Mouse (Mus musculus) left cerebral cortex, adult 11 months (tissue): ENCODE results near the gene Sumo2.
"Not testable (repeated sequence)": the region's sequence is repeated elsewhere in the genome, so short reads cannot be mapped to it uniquely, and the experiment has no call there.

ENCODE experiments used
- DNase-seq: peaks from one replicate; pipeline ENCODE4 v3.0.0; 2022; ENCODE audit warnings: low spot score

Sumo2 gene

DNA sequence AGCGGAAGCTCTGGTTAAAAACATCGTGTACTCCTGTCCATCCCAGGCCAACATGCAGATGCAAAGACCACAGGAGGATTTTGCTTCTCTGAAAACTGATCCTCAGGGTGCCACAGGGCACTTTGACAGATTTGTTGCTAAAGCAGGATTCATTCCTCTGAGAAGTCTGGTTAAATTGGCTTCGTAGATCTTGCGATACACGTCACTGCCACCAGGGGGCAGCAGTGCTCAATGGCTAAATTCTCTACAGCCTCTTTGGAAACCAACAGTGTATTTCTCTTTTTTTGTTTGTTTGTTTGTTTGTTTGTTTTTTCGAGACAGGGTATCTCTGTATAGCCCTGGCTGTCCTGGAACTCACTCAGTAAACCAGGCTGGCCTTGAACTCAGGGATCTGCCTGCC lies 52.4 kb downstream of the Sumo2 start:
- DNase-seq: peak; percentile 49

DNA sequence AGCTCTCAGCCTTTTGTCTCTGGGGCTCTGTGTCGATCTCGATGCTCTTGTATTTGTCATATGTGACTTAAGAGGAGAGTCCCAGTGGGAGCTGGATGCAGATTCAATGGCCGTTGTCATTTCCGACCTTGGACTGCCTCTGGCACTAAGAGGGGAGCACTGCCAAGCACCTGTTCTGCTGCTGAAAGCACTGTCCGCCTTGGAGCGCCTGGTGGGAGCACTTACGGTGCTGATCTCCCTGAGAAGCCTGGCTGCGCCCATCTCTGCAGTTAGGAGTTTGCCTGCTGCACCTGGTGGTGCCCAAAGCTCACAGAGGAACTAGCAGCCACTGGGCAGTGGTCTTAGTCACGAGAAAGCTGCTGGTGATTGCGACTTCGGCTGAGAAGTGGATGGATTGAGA lies 52.8 kb downstream of the Sumo2 start:
- DNase-seq: no peak

DNA sequence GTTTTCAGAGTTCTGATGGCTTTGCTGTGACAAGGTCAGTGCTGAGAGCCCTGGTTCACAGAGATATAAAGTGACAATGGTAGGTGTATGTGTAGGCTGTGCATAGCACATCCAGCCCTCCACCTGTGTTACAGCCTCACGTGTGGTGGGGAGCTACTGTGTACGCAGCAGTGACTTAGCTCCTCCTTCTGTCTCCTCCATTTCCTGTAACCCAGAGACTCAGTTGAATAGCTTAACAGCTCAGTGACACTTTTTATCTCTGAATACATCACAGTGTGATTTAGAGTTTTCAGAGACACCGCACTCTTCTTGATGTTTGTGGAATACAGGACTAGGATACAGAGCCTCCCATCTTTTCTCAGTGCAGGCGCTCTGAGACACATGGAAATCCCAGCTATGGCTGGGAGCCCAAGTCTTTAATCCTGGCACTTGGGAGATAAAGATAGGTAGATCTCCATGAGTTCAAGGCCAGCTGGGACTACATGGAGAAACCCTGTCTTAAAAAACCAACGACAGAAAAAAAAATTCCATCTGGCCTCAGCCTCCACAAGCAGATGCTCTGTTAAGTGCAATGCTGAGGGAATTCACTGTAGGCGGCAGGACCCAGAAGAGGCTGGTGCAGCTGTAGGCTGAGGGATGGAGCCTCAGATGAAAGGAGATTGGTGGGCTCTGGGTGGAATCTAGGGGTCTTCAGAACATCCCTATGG lies 54.4 kb downstream of the Sumo2 start:
- DNase-seq: peak; percentile 56

DNA sequence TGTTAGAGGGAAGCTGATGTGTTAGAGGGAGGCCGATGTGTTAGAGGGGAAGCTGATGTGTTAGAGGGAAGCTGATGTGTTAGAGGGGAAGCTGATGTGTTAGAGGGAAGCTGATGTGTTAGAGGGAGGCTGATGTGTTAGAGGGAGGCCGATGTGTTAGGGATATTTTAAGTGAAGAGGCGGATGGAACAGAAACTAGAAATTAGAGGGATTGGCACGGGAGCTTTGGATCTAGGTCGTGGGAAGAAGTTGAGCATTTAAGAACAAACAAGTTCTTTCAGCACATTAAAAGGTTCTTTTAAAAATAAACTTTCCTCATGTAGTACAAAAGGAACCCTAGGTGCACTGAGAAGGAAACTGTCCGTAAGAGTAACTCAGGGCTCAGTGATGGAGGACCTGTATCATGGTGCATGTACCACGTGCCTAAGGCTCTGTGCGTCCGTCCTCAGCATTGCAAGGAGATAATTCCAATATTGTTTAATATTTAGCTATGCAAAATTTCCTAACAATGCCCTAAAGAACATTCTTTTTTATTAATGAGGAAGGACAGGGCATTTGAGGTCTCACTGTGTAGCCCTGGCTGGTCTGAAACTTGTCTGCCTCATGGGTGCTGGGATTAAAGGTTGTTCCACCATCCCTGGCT lies 57.7 kb downstream of the Sumo2 start:
- DNase-seq: no peak

DNA sequence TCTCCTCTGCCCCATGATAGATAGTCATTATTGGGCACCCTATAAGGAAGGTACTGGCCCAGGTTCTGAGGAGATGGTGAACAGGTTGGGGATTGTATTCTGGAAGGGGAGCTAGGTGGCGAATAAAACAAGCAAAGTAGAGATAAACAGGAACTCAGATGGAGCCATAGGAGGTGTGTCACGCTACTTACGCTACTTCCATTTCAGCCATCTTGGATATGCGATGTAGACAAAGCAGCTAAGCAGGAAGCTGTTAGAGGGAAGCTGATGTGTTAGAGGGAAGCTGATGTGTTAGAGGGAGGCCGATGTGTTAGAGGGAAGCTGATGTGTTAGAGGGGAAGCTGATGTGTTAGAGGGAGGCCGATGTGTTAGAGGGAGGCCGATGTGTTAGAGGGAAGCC lies 58.7 kb downstream of the Sumo2 start:
- not testable (repeated sequence) for DNase-seq

DNA sequence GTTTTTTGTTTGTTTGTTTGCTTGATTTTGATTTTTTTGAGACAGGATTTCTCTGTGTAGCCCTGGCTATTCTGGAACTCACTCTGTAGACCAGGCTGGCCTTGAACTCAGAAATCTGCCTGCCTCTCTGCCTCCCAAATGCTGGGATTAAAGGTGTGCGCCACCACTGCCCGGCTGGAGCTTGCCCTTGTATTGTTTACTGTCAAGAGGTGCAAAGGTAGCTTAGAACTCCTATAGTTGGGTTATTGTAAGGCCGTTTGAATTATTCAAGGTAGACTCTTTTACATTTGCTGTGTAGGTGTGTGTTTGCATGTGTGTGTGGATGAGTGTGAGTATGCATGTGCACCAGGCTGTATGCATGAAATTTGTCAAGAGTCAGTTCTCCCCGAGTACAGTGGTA lies 59.4 kb downstream of the Sumo2 start:
- DNase-seq: not testable (repeated sequence)

DNA sequence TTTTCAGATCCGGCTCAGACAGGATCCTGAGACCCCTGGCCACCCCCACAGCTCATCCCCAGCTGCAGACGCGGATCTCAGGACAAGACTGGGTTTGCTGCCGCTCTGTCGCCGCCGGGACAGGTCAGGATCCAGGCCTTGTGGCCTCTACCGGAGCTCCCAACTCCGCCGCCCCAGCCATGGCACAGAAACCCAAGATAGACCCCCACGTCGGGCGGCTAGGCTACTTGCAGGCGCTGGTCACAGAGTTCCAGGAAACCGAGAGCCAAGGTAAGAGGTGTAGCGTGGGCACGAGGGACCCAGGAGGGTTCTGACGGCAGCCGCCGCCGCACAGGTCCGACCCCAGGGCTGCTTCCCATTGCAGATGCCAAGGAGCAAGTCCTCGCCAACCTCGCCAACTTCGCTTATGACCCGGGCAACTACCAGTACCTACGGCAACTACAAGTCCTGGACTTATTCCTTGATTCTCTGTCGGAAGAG lies 60.3 kb downstream of the Sumo2 start:
- DNase-seq: no peak

DNA sequence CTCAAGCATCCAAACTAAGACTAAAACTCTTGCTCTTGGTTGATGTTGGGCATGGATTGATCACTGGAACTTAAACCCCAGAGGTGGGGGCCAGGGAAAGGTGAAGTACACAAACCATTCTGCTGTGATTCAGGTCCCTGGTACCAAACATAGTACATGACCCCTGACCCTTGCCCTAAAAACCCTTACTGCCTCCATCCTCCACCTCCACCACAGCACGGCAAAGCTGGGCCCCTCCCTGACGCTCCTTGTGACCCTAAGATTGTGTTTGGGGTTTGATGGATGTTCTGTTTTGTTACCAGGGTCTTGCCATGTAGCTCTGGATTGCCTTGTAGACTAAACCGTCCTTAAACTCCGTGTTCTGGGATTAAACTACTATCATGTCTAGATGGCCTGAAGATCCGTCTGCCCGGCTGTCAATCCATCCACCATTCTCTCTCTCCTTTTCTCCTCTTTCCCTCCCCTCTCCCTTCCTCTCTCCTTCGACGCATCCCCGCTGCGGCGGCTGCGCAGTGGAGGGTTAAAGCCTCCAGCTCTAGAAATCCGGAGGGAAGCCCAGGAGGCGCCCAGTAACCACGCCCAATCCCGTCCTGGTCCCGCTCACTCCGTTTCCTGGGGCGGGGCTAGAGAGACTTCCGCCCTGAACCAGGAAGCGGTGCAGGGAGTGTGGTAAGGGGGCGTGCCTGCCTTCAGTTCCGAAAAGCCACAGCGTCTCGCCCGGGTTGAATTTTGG lies 60.9 kb downstream of the Sumo2 start, which contains the start of gene Armc7:
Gene Armc7, plus strand, starts transcription at position 643 of the 733 bp plus-strand sequence.
- DNase-seq: peak; percentile 85

DNA sequence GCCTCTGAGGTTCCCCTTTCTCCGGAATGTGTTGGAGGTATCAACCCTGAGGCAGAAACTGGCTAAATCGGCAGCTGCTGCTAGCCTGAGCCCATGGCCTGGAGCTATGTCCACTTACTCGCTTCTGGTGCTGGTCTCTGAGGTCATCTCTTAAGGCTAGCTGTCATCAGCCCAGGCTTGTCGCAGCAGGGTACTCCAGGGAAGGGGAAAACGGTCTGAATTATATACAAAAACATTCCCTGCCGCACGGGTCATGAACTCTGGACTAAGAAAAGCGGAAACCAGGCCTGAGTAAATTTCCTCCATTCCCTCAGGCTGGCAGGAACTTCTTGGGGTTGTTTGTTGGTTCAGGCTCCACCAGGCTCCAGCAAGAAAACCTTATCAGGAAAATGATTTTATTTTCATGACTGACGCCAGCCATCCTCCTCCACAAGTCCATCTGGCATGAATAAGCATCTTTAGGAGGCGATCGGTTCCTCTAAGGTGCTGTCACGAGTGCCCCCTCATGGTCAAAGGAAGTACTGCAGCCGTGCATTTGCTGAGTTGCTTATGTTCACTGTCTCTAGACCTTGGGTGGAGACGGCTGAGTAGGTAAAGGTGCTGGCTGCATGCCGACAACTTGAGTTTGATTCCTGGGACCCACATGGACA lies 62.3 kb downstream of the Sumo2 start:
- DNase-seq: peak; percentile 94
